Mouse (Mus musculus) thymus, postnatal 4 days (tissue): ENCODE measurements around the gene Hpgds.

Experiments used
- DNase-seq: peaks from one replicate; pipeline ENCODE4 v3.0.0; 2021

Hpgds gene

GRCm38 (mm10) chr6:65144621-65145205 lies at the start of gene Hpgds:
Hpgds (minus strand) TSS chr6:65144908.
- peak; percentile 44 for DNase-seq

DNA sequence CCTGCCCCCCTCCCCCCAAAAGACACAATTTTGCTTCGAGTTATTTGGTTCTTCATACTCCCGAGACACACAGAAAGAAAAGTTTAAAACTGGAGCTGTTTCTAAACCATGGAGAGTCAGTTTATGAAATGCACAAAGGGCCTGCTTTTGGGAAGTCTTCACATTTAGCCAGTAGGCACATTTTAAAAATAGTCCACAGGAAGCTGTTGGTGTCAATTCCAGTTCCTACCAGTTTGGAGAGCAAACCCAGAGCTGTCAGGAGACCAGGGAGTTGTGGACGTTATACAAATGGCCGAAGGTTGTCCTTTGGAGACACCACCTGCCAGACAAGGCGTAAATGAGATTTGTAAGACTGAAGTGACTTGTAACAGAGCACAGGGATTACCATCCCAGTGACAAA lies 20.3 kb upstream of the Hpgds start:
- no peak for DNase-seq

DNA sequence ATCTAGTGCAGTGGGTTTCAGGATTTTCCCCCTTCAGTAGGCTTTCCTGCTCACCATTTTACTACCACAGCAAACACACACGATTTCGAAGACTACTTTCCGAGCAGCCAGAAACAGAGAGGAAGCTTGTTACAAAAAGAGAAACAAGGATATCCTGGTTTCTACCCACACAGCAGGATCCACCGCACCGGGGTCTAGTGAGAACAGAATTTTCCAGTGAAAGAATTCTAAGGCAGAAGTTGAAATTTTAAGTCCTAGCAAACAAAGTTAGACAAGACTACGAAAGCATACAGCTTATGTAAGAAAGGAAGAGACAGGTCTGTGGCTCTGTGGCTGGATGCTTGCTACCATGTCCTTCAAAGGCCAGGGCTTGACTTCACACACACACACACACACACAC lies 19.4 kb upstream of the Hpgds start:
- no peak for DNase-seq

DNA sequence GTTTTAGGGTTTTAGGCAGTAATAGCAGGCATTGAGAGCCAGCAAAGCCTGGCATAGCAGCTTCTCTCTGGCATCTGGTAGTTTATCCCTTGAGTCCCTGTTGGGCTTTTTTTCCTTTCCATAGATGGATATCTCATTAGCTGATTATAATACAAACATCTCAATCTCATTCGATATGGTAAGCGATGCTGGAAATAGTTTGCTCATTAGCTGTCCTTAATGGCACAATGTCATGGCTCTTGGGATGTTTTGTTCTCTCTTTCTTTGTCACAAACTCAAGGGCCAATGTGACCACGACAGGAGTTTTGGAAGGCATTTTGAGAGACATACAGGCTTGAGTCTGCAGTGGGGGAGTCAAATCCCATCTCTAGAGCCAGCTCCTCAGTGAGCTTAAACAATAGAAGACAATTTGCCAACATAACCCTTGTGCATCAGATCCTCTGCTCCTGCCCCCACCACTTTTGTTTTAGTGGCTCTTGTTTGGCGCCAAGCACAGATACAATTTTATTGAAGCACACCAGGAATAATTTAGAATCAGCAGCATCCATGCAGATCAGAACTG lies 14.8 kb upstream of the Hpgds start:
- no peak for DNase-seq

DNA sequence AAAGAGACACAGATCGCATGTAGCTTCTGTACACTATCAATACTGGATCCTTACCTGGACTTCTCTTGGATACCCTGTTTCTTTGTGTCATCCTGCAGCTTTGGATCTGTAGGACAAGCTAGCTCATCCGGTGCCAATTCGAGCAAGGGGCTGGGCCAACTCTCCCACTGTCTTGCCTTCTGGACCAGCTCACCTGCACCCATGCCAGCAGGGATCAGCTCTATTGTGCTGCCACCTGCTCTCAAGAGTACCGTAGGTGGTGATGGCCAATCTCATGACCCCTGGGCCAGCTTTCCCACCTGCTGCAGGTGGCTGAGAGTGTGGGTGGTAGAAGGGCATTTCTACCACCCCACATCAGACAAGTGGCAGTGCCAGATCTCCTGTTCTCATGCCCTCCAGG lies 12.3 kb upstream of the Hpgds start:
- DNase-seq = no peak

GRCm38 (mm10) chr6:65153570-65153969 lies 8.9 kb upstream of the Hpgds start:
- no peak for DNase-seq

DNA sequence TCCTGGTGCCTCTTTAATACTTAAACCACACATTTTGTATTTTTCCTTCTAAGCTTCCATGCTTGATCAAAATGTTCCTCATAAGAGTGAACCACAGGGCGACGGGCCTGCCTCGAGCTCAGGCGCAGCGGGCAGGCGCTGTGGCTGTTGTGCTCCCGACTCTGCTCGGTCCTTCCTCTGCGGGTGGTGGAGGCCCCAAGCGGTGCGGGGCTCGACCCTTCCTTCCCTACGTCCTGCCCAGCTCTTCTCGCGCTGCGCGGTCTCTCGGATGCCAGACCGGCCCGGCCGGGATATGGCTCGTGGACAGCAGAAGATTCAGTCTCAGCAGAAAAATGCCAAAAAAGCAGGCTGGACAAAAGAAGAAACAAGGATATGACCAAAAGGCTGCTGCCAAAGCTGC lies 6.0 kb upstream of the Hpgds start:
- no peak for DNase-seq

DNA sequence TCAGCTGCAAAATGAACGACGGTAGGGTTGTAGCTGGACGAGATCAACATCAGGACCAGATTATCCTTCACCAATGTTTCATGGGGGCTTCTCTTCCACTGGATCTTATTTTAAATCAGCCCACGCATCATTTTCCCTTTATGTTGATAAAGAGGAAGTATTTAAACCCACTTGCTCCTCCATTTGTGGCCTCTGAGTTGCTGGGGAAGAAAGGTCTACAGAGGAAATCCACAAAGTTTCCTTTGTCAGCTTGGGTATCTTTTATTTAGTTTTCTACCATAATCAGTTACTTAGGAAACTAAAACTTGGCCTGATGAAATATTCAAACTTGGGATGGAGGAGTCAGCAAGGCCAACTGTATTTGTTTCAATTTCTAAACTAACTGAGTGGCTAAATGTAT lies 1.7 kb upstream of the Hpgds start:
- DNase-seq = no peak

DNA sequence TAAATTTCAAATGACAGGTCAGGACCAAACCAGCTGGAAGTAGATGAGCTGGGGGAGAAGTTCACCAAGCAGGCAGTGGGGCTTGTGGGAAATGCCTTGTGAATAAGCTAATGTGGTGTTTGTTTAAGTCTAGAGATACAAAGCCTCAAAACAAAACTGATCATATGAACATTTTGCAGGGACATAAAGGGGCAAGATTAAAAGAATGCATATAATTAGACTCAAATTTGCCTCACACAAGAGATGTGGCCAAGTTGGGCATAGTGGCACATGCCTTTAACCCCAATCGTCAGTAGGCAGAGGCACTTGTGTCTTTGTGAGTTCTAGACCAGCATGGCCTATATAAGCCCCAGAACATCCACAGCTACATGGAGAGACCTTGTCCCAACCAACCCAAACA lies 2.4 kb downstream of the Hpgds start:
- no peak for DNase-seq

DNA sequence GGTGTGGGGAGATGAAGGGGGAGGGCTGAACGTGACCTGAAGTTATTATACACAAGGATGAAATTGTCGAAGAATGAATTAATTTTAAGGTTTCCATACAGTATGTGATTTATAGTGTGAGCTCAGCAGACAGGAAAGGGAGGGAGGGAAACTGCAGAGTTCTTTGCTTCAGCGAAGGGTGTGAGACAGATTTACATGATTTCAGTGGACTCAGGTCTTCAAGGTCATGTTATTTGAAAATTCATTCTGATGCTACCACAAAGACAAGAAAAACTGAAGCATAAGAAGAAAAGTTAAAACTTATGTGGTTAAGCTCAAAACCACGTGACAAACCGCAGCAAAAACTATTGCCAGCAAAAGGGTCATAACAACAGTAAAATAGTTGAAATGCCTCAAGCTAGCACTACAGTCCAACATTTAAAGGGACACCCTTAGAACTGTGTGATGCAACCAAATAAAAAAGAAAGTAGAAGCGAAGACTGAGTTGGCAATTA lies 3.9 kb downstream of the Hpgds start:
- no peak for DNase-seq

DNA sequence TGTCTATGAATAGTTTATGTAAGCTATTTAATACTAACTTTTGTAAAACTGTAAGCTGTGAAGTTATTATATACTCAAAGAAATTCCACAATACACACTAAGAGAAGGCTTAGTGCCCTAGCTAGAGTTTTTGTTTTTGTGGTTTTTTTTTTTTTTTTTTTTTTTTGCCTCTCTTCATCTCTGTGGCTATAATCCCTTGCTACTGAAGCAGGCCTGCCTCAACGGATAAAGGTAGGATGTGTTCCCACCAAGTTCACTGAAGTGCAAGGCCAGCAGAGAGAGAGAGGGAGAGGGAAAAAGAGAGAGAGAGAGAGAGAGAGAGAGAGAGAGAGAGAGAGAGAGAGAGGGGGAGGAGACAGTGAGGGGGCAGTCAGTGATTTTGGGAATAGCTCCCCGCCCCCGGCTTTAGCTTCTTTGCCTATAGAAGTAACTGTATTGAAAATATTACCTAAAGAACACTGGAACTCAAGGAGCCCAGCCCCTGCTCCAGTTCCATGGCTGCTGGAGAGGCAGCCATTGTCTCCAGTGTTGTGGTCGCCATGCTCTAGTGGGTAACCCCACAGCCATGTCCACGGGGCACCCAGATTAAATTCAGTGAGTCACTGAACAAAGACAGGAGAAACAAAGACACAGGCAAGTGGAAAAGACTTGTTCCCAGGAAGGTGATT lies 4.5 kb downstream of the Hpgds start:
- DNase-seq = no peak

- no peak for DNase-seq
Observed at GRCm38 (mm10) chr6:65138243-65138642, 6.5 kb downstream of the Hpgds start.

DNA sequence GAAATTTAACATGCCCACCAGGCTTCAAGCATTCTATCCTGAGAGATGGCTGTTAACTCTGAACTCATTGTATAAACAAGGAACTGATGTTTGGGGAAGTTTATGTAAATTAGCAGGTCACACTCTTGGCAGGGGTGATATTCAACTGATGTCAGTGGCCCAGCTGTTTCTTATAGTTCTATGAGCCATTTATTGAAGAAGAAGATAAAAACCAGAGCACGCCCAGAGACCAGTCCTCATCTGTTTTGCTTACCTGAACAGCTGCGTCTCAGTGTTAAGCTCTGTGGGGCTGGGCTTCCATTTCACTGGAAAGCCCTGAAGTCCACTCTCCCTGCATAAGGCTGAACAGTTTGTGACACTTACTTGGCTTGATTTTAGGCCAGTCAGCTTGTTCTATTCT lies 6.9 kb downstream of the Hpgds start:
- DNase-seq = no peak

DNA sequence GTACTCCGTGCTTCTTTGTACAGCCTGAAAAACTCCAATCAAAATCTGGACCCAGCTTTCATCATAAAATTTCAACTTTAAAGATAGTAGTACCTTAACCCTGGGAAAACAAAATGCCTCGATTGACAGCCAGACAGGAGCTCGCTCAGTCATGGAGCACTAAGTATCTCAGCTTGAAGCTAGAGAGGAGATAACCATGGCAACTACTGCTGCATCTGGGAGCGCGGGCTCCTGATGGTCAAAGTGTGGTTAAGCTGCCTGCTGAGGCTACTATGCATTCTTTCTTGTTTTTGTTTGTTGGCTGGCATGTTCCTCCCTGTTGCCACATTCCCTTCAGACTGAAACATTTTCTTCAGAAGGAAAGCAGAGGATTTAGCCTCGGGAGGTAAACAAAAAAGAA lies 12.3 kb downstream of the Hpgds start:
- no peak for DNase-seq

- peak; percentile 69 for DNase-seq
Observed at GRCm38 (mm10) chr6:65126074-65126726, 18.5 kb downstream of the Hpgds start.

GRCm38 (mm10) chr6:65117540-65117939 lies 27.2 kb downstream of the Hpgds start:
- no peak for DNase-seq

GRCm38 (mm10) chr6:65114902-65115301 lies 29.8 kb downstream of the Hpgds start:
- DNase-seq = no peak

DNA sequence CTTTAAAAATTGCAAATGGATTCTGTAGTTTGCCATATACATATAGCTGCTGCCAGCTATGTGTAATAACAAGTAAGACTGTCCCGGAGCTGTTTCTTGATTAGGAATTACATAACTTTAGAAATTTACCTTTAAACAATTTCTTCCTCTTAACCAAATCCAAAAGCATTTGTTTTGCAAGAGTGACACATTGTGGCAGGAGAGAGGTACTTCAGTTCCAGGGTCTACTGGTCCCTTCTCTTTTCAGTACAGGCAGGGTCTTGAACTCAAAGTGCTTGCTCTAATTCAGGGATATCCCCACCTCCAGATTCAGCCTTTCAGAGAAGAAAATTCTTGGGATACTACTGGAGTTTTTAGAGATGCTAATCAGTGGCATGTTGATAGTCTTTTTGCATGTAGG lies 65.6 kb downstream of the Hpgds start:
- DNase-seq = no peak

DNA sequence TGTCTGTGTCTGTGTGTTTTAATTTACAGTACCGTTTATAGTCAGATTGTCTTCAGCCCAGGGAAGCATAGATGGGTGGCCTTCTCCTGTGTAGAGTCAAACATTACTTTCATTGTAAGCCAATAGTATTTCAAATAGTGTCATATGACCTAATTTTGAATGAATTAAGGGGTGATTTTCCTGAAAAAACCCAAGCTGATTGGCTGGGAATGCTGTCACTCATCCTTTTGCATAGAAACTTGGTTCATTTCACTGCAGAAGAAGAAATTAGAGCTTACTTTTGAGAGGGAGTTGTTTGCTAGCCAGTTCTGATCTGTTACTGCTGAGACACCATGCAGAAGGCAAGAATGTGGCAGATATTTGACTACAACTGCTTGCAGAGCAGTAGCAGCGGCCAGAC lies 69.5 kb downstream of the Hpgds start:
- no peak for DNase-seq
